Mouse (Mus musculus) lung, postnatal 10 days (tissue): ENCODE results near the gene Prss56.

Experiments
- DNase-seq: peaks from one replicate; pipeline ENCODE4 v3.0.0; 2021

Prss56 gene

DNA sequence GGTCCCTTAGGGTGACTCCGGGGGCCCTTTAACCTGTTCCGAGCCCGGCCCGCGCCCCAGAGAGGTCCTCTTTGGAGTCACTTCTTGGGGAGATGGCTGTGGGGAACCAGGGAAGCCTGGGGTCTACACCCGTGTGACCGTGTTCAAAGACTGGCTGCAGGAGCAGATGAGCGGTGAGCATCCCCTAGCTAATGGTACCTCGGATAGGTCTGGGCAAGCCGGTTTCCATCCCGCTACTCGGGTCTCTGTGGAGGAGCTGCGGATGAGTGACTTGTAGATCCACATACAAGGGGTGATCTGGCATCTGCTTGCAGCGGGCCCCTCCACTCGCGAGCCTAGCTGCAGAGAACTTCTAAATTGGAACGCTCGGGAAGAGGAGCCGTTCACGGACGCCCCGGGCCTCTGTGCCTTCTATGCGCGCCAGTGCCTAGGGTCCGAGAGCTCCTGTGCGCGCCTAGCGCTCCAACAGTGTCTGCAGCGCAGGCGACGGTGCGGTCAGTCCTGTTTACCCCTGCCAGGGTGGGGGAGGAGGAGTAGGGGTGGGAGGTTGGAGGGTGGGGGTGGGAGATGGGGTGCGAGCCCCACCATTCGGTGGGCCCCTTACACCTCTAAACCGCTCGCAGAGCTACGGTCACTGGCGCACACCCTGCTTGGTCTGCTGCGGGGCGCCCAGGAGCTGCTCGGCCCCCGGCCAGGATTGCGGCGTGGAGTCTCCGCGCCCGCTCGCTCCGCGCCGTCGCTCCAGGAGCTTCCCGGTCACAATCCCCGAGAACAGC is 3.3 kb downstream of the Prss56 start:
- DNase-seq: no peak

DNA sequence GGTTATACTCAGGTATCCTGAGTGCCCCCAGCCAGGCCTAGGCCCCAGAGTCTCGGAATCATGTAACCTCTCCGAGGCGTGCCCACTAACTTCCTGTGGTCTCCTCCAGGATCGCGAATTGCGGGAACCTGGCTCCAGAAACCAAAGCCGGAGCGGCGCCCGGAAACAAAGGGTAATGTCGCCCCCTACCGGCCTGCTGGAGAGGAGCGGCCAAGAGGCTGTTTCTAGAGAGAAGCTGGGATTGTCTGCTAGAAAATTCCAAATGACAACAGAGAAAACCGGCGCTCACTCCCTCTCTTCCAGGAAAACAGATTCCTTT is 3.9 kb downstream of the Prss56 start:
- peak; percentile 76 for DNase-seq

DNA sequence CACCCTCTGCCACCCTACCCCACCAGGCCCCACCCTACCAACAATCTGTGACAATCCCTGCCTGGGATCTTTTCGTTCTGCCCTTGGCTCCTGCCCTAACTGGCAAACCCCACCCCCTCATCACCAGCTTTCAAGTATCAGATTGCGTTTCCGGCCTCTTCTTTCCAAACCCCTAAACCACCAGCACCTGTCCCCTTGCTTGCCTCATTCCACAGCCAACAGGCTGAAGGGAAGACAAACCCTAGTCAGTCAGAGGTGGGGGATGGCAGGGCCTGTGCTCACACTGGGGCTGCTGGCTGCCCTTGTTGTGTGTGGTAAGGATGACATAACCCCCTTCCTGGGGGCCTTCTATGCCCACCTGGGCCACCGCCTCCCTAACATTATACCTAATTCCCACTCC is 7.3 kb downstream of the Prss56 start, which contains the start of gene Chrnd:
Gene Chrnd (plus strand): TSS at position 179 of the 400 bp plus-strand sequence.
- DNase-seq: no peak

DNA sequence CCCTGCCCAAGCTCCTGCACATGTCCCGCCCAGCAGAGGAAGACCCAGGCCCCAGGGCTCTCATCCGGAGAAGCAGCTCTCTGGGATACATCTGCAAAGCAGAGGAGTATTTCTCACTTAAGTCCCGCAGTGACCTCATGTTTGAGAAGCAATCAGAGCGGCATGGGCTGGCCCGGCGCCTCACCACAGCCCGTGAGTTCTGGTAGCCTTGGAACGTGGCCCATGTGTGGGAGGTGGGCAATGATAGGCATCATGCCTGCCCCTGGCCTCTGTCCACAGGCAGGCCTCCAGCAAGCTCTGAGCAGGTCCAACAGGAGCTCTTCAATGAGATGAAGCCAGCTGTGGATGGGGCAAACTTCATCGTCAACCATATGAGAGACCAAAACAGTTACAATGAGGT is 14.2 kb downstream of the Prss56 start:
- no peak for DNase-seq

DNA sequence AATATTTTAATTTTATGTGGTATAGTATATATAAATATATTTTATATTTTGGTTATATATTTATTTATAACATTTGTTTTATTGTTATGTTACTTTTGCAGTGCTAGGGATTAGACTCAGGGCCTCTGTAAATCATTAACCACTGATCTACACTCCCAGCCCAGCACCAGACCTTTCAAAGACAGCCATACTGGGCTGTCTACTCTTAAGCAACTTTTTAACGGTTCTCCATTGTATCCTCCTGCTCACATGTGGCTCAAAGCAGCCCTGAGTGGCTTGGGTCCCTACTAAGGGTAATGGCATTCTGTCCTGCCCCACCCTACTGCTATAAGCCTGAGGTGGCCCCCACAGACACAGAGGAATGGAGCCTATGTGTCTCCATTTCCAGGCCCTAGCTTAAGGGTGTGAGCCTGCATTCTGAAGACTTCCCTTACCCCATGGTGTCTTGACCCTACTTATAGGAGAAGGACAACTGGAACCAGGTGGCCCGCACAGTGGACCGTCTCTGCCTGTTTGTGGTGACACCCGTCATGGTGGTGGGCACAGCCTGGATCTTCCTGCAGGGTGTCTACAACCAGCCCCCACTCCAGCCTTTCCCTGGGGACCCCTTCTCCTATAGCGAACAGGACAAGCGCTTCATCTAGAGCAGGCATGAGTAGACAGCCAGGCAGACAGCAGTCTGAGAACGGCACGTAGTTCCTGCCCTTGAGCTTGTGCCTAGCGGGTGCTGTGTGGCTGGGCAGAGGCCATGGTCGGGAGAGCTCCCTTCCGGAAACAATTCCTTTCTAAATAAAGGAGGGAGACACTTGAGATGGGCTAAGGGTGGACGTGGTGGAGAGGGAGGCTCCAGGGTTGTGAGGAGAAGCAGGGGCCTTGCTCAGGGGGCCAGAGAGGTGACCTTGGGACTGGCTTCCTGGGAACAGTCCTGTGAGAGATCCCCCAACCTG is 15.3 kb downstream of the Prss56 start:
- no peak for DNase-seq

DNA sequence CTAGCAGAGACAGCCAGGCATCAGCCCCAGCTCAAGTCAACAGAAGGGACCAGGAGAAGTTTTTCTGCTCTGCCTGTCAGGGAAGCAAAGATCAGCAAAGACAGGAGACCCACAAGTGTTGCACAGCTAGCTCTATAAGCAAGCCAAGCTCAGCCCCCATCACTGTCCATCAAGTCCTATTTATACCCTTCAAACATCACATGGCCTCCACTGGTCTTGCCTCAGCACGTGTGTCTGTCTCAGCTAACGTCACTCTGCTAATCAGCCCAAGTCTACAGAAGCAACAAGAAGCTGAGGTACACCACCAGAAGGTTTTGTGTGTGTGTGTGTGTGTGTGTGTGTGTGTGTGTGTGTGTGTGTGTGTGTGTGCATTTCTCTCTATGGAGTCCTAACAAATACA is 17.7 kb downstream of the Prss56 start:
- no peak for DNase-seq

DNA sequence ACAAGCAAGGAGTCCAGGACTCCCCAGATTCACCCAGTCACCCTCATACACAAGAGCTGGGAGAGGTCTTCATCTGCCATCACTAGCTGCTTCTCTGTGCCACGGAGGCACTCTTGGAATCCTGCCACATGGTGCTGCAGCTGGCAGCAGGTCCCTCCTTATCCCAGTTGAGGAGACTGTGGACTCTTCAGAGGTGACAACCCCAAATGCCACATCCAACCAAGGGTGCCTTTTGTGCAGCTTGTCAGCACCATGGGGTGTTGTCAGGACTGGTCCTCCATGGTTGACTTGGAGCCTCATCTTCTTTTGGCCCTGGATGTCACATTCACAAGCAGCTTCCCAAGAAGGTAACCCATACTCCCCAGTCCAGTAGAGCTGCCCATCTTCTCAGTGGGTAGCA is 18.7 kb downstream of the Prss56 start:
- no peak for DNase-seq

DNA sequence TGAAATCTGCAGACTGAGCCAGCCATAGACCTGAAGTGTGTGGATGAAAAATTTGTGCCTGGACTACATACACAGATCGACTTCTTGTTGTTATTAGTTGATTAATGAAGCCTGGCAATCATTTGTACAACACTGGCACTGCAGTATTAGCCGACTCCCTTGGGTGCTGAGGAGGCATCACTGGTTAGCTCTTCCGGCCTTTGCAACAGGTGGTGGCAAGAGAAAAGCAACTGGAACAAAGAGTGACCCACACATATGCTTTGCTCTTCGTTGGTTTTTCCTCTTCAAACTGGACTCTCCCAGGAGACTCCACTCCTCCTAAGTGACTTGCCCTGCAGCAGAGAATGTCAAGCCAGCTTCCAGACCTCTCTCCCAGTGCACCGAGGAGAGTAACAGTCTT is 20.7 kb downstream of the Prss56 start:
- no peak for DNase-seq

DNA sequence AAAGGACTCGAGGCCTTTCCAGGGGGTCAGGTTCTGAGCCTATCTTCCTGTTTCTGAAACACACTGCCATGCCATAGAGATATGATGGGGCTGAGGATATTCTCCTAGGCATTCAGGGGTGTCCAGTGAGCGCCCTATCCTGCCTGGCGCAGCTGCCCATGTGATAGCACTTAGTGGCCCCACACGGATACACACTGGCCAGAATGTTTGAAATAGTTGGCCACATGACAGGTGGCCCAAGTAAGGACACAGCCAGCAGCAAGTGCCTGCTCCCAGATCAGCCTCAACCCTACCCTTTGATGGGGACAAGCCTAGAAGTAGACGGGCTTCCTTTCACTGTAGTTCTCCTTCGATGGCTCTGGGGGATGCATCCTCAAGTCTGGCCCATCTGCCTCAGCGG is 21.4 kb downstream of the Prss56 start, which contains the start of gene Chrng:
Gene Chrng (plus strand): TSS at position 193 of the 400 bp plus-strand sequence.
- DNase-seq: no peak

DNA sequence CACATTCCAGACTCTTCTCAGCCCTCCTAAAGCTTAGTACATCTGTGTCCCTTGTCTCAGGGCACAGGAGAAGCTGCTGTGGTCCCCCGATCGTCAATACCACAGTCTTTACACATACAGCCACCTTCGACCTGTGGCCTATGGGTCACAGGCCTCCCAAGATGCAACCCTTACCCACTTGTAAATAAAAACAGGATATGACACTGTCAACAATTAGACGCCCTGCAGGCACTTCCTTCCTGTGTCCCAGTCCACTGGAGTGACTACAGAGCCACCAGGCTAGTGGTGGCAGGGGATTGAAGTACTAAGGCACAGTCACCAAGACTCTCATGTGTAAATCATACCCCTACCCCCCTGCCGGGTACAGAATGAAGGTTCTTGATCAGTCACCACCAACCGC is 21.9 kb downstream of the Prss56 start:
- DNase-seq: no peak

DNA sequence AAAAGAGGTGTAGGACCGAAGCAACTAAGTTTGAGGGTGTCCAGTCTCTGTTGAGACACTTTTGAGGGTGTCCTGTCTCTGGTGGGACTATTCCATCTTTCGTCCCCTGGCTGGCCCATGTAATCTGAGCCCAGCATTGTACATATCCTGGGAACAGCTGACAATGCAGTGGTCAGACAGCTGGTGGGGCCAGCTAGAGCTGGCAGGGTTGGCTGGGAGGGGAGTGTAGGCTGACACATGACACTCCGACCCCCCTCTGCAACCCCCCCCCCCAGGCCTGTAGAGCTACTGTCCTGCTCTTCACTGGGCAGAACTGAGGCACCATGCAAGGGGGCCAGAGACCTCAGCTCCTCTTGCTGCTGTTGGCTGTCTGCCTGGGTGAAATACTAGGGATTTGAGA is 22.4 kb downstream of the Prss56 start:
- DNase-seq: peak; percentile 22

DNA sequence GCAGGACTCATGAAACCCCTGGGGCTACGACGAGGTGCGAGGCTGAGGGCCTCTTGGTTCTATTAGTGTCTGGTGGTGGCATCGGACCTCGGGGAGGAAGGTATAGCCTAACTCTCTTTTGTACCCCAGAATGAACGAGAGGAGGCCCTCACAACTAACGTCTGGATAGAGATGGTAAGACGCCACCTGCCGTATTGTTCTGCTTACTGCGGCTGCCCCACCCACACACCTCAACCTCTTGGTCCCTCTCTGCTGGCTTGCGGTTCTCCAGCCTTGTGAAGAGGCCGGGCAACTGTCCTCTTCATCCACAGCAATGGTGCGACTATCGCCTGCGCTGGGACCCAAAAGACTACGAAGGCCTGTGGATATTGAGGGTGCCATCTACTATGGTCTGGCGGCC is 23.2 kb downstream of the Prss56 start:
- DNase-seq: no peak

DNA sequence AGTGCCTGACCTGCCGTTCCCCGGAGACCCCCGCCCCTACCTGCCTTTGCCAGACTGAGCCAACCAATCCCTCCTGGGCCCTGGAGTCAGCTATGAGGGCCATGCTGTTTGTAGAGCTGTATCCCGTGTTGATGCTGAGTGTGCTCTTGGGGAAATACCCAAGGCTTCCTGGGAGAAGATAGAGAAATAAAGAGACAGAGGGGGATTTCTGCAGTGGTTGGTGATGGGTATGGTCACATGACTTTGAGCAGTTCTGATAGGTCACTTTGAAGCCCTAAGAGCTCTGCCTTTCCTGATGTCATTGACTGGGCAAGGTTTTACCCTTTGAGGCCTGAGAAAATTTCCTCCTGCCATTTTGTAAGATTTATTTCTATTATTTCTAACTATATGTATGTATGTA is 28.3 kb downstream of the Prss56 start:
- DNase-seq: no peak

DNA sequence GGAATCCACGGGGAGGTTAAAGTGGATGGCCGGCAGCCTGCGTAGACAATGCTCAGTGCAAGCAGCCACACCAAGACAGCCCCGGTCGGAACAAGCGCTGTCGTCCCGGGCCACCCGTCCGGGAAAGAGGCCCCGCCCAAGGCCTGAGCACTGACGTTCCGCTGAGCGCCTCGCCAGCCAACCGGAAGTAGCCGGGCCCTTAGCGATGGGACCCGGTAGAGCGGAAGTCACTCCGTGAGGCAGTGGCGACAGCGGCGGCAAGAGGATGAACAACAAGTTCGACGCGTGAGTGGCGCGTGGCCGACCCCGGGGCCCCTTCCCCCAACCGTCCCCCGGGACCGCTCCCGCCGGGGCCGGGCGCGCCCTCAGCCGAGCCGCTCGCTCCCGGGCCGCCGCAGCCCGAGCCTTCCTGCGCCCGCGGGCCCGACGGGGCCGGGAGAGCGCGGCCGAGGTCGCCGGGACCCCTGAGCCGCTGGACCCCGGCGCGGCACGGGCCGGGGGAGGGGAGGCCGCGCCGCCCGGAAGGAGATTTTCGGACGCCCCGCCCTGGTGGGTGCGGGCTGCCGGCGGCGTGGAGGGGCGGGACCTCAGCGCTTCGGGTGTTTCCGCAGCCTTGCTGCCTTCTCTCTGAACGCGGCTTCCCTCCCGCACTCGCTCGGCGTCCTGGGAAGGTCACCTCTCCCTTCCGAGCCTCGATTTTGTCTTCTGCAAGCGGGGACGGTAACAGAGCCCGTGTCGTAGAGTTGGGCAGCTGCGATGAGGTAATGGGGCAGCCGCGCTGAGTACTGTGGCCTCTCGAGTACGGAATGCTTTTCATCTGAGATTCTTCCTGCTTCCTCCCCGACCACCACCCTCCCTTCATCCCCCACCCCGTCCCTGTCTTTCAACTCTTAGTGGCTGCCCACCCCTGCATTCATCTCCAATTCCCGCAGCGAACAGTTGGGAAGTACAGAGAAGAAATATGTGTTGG is 30.9 kb downstream of the Prss56 start, which contains the start of gene Eif4e2:
Gene Eif4e2 (plus strand): TSS at position 180 of the 970 bp plus-strand sequence.
- peak; percentile 98 for DNase-seq

DNA sequence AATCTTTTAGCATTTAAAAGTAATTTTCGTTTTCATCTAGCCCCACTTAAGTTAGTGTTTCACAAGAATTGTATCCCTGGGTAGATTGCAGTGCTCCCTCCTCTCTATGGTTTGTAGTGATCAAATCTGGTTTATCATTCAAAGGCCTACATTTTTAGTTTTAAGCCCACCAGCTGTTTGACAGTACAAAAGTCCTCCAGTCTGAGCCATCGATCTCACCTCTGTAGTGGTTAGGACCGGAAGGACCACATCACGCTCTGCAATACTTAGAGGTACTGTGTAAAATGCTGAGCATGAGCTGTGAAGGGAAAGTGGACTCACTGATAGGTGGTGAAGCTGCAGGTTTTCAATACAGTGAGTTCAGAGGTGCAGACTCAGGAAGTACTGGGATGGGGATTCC is 31.6 kb downstream of the Prss56 start:
- DNase-seq: no peak

DNA sequence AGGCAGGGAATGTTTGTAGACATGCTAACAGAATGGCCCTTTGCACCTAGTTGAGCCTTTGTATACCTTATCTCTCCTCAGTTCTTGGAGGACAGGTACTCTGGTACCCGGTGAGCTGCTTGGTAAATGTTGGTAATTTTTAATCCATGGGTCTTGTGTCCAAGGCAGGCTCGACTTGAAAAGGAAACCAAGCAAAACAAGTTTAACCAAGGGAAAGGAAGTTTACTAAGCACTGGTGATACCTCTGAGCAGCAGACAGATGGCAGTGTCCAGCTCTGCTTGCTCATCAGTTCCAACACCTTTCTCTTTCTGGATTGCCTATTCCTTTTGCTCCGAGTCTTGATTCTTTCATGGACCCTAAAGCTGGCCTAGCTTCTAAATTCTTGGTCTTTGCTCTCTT is 34.8 kb downstream of the Prss56 start:
- no peak for DNase-seq

DNA sequence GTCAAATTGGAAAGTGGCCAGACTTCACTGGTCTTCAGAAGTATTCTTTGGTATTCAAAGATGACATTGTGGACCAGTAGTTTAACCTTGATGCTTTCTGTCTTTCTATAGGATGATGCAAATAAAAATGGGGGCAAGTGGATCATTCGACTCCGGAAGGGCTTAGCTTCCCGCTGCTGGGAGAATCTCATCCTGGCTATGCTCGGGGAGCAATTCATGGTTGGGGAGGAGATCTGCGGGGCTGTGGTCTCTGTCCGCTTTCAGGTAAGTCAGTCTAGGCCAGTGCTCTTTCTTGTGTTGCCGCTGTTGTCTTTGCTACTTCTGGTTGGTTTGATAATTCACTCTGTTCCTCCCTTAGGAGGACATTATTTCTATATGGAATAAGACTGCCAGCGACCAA is 42.6 kb downstream of the Prss56 start:
- DNase-seq: no peak

DNA sequence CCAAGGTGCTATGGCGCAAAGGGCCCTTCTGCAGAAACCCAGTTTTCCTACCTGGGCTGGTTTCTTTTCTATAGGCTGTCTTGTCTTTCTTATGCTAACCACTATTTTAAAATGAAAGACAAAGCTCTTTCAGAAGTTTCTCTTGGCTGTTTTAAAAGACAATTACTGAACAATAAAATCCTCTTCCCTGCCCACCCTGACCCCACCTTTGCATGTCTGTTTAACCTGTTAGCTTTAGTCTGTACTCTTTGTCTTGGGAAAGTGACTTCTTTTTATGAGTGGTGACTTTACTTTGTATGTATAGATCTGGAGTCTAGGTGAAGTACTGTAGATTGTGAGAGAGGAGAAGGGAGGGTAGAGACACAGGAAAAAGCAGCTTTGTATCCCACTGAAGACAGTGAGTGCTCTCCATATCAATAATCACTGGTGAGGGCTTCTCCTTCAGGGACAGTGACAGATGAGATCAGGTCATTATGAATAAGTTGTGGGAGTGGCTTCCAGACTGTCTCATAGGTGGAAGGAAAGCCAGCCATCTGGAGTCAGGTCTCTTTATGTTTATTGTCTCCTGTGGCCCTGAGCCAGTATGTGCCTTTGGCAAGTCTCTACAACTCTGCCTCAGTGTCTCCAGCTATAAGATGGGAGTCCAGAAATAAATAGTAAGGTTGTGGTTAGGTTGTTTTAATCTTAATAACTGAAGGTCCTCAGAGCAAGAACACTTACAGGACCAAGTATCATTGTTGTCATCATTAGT is 43.5 kb downstream of the Prss56 start:
- DNase-seq: no peak

DNA sequence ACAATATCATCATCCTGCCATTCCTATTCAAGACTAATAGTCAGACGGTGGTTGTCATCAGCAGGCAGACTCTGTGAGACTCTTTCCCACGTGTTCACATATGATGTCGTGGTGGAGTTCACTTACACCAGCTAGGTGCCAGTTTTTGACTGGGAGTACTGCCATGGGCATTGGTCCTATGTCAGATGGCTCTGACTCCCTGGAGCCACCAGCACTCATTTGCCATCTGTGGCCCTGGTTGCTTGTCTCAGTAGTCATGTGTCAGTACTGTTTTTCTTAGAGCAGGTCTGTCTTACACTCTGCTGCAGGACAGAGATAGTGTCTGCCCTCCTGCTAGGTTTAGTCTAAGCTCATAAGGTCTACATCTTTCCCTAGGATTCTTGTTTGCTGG is 44.0 kb downstream of the Prss56 start:
- no peak for DNase-seq

DNA sequence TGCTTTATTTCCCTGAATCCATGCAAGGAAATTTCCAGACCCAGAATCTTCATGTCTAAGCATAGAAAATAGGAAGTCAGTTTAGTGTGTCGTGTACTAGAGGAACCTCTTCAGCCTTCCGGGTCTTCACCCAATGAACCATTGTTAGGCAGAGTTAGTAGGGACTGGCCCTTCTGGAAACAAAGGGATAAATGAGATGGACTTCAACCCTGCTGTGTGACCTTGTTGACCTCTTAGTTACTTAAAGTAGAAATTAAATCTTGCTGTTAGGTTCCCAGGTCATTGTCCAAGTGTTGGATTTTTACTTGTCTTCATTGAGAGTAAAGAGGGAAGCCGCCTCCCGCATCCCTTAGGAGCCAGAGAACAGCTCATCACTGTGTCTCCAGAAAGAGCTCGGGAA is 47.5 kb downstream of the Prss56 start:
- DNase-seq: no peak

DNA sequence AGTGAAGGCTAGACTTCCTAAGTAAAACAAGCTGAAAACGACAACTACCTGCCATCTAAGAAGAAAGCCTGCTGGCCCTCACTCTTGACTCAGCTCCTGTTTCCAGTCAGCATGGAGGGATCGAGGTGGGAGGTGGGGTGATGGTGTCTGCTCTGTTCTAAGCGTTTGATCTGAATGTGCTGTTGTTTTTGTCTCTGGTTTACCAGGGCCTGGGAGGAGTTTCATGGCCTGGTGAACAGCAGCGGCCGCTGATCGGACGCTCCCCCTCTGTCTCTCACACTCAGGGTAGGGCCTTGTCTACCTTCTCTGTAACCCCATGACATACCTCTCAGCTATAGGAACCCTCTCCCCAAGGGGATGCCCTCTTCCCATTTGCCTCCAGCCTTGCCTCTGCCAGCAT is 49.1 kb downstream of the Prss56 start:
- no peak for DNase-seq
